Comparison of ENCODE assay signal across 9 mouse cellular contexts in the genomic region with DNA sequence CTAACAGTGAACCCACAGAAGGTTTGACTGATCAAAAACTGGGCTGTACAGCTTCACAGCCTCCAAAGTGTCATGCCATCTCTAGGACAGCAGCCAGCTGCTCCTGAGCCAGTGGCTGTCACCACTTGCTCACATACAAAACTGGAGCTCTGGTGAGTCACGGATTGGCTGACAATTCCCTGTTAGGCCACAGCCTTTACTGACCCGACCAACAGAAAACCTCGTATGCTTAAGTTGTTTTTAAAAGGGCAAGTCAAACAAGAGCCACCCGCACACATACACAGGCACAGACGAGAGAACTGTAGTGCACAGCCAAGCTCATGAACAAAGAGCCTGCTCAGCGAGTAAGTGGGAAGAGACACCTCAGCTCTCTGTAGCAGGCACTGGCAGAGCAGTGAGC. TPM values are rescaled to one million over a fixed set of nuclear protein-coding genes. Genes with fewer than 3 reads are reported as not detected.
A peak's percentile ranks its signal among the peaks of the same experiment; 100 is the strongest.
DNase-seq lines count a peak whose midpoint lies in the region; TF ChIP-seq lines count a peak whose summit lies in the region.
"Had no signal": no experiment of that assay in that cellular context is flagged by ENCODE, and none has a peak within 500 bp of the region (broad histone marks: within the 10 kb centered on the region; RNA-seq: fewer than 3 reads in every experiment).

No protein-coding gene starts in this region.

- no peak for TF ChIP-seq CTCF in brain, embryonic 14.5 days (IDR thresholded peaks at IDR 0.05; ENCODE audit: borderline replicate concordance, extremely low read depth, insufficient read depth, insufficient read length)

- intact Hi-C loops in left cerebral cortex, postnatal 4 days (cut with DNase I) = no loop called here

- no peak for TF ChIP-seq POLR2A in brain, embryonic 14.5 days (IDR thresholded peaks at IDR 0.05; ENCODE audit: borderline replicate concordance, extremely low read depth, insufficient read depth, insufficient read length, poor library complexity, severe bottlenecking)

- DNase-seq in left cerebral cortex, postnatal 4 days = peak; percentile 36
- DNase-seq in left cerebral cortex, adult 8-10 months (ENCODE audit: low spot score in 2 of 2) = no peak
- peak; percentile 40 for DNase-seq in brain, embryonic 14.5 days (ENCODE audit: low read depth)
- peak; percentile 69 to 82 for DNase-seq in heart, adult 9 months (ENCODE audit: low spot score in 2 of 2)
- DNase-seq in lung, postnatal 36 days = peak; percentile 78
- no peak for DNase-seq in testis, postnatal 14 days (ENCODE audit: low spot score)
- DNase-seq in neural tube, embryonic 10.5 days (ENCODE audit: extremely low spot score, low spot score) = no peak
- DNase-seq in frontal cortex, postnatal 10 days (ENCODE audit: low spot score in 2 of 2) = no peak

RNA-seq across cellular contexts. Expression of a gene that starts 40.6 kb away (rescaled TPM):
- total RNA-seq in left cerebral cortex, postnatal 4 days (2021) = 100 to 1,000 TPM; 159 TPM
- 100 to 1,000 TPM; 143 to 153 (median 150) TPM for total RNA-seq in left cerebral cortex, adult 8-10 months (2022)
- 440 and 482 TPM in 2 replicates for polyA plus RNA-seq in brain, embryonic 14.5 days (2012; rRNA removed)

RNA-seq across cellular contexts. Expression of a gene that starts 51.6 kb away (rescaled TPM):
- 1 to 10 TPM; 3.1 TPM for total RNA-seq in left cerebral cortex, postnatal 4 days (2021)
- total RNA-seq in left cerebral cortex, adult 8-10 months (2022) = 10 to 100 TPM; 19.9 to 22.3 (median 20.7) TPM
- 1.2 and 1.5 TPM in 2 replicates for polyA plus RNA-seq in brain, embryonic 14.5 days (2012; rRNA removed)
- polyA plus RNA-seq: limb, embryonic 11.5 days had no signal

Comparison
In these comparisons a context has a peak if more than half of its experiments do, and no peak if none do; other contexts are left out.
1. DNase-seq: peak in left cerebral cortex, postnatal 4 days (single experiment), brain, embryonic 14.5 days (single experiment), heart, adult 9 months (2 of 2) and lung, postnatal 36 days (single experiment); none in left cerebral cortex, adult 8-10 months (0 of 2), testis, postnatal 14 days (single experiment), neural tube, embryonic 10.5 days (single experiment) and frontal cortex, postnatal 10 days (0 of 2).
2. RNA of a gene that starts 51.6 kb away (total RNA-seq): 19.9 to 22.3 TPM in left cerebral cortex, adult 8-10 months; 3.1 TPM in left cerebral cortex, postnatal 4 days; every median in the first group is over 4 times any median in the second.